Mouse (Mus musculus) fat pad, adult 2 months (tissue): ENCODE measurements at regions not wholly inside any gene's neighbourhood (a gene's known extent, or its start where the extent isn't known, plus 50 kb on each side); places are given as distances from the start of the nearest gene placed in this dataset.
A peak's percentile ranks its signal among the peaks of the same experiment; 100 is the strongest.
"Not testable (repeated sequence)": the region's sequence is repeated elsewhere in the genome, so short reads cannot be mapped to it uniquely, and the experiment has no call there.

Source experiments
- DNase-seq: peaks from one replicate; pipeline ENCODE4 v3.0.0-alpha.2; 2011; ENCODE audit warnings: low read depth, low spot score; ENCODE audit errors: extremely low read depth

DNA sequence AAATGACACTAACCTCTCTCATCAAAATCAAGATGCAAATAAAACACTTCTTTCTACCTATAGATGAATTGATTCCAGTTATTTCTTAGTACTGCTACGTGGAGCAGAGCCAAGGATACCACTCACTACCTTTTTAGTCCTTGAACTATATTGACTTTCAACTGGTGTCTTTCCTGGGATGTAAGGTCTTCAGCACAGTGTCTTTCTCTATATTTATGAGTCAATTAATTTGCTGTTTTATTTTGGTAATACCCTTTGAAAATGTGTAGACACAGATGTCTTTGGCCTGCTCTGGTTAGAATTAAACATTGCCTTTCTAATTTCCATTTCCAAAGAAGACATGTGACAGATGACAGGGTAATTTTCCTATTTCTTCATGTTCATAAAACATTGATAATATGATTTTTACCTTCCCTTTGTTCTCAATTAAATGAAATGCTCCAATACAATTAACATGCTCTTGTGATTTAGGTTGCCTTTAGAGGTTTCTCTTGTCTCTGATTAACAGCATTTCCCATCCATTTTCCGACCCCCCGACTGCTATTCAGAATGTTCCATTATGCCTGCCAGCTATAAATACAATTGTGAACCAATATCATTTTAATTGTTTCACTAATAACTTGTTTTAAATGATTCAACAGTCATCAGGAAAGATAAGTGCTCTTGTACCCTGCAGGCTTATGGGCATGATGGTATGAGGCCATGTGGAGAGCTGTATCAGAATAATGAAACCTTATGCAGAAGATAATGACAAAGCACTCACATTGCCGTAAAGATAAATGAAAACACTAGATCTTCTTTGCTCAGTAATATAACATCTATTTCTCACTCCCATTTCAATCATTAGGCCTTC lies 266.2 kb upstream of the 1700008P02Rik start:
- DNase-seq, result no peak

DNA sequence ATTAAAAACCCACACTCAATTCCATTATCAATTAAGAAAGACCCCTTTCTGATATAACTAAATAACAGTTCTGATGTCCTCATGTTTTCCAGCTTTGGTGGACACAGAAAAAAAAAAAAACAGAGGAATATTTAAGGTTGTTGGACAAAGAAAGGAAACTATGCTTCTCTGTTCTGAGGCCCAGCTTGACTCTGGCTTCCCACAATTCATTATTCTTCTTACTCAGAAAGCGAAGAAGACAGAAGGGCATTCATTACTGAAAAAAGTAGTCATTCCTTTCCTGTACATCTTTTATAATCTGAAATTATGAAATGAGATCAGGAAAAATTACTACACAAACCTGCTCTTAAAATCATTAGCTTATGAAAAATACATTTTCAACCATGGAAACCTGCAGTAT lies 263.2 kb upstream of the 1700008P02Rik start:
- no peak for DNase-seq

DNA sequence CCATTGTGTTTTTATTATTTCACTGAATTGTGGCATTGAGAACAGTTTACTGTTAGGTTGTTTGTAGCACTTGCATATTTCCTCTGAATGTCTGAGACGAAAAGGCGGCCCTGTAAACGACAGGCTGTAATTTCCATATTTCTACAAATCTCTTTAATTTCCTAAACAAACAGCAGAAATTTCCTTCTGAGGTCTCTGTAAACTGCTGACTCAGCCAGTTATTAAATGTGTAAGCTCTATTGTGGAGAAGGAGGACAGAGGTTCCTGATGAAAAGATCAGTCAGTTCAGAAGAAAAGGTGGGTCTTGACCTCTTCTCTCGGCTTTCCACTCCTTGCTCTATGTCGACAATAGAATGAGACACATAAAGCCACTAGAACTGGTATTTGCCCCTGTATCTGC lies 256.0 kb upstream of the 1700008P02Rik start:
- DNase-seq, result no peak

DNA sequence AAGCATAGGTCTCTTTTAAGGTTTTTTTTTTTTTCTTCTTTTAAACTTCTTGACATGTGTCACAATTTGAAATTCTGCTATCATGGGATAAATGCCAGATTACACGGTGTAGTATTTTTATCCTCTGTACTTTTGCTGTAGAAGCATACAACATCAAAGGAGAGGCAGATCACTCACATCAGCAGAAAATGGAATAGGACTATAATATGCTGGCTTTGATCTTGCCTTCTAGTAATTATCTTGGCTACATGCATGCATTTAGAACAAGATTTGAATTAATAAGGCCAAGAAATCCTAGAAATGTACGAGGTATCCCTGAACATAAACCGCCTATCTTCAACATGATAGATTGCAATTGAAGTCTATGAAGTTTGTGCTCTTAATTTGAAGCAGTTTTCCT lies 251.9 kb upstream of the 1700008P02Rik start:
- no peak for DNase-seq

DNA sequence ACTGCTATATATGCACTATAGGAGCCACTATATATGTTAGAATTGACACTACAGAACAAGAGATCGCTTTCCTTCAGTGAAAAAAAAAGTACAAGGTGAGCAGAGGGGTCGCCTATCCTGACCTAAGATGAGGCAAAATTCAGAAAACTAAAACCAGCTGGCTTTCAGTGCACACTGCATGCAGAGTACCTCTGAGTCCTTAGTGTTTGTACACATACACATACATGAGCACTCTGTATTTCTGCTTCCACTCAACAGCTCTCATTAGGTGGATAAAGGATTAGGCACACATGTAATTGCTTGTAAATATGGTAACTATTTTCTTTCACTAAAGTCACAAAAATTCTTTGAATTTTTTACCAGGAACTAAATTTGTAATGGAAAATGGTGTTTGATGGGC lies 251.5 kb upstream of the 1700008P02Rik start:
- DNase-seq, result no peak

DNA sequence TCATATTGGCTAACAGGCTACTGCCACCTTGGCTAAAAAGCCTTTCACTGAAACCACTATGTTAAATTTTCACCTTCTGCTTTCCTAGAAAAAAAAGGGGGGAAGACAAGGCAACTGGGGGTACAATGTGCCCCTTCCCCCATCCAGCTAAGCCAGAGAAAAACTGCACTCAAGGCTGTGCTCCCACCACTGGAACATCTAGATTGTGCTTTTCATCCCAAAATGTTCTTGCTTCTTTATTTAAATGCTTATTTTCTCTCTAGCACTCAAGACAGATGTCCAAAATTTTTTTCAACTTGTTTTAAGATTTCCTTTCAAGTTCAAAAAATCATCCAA lies 245.9 kb upstream of the 1700008P02Rik start:
- DNase-seq, result no peak

DNA sequence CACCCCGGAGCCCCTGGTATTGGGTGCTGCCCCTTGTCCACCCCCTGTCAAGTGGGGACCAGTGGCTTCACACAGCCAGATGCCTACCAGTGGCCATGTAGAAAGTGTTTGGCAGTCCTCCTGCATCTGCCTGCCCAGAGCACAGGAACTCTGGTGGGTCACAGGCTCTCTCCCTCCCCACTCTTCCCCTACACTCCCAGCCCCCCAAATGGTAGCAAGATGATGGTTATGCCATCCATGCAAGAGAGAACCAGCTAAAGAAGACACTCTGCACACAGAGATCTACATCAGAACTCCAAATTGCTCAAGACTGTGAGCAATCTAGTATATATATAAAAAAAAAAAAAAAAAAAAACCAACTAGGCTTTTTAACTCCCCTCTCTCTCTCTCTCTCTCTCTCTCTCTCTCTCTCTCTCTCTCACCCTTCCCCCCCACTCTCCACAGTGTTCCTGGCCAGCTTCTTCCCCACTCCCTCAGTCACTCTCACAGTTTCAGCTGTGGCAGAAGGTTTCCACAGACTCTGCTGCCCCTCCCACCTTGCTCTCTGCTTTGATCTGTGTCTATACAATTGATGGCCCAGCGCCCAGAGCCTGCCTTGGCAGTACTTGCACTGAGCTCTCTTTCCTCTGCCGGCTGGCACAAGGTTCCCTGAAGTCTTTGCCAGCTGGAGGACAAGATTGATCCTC lies 245.4 kb upstream of the 1700008P02Rik start:
- peak; percentile 75 for DNase-seq

DNA sequence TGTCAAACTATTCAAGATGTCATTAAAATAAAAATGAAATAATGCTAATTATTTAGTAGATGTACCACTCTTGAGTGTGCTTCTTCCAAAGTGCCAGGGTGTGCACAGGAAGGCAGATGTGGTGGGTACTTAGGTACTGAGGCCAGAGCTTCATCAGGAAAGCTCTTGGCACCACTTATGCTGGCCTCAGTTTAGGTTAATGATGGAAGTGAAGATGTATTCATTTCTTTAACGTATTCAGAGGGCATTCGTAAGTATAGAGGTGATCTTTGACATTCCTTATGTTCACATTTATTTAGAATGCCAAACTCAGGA lies 239.6 kb upstream of the 1700008P02Rik start:
- DNase-seq, result no peak

DNA sequence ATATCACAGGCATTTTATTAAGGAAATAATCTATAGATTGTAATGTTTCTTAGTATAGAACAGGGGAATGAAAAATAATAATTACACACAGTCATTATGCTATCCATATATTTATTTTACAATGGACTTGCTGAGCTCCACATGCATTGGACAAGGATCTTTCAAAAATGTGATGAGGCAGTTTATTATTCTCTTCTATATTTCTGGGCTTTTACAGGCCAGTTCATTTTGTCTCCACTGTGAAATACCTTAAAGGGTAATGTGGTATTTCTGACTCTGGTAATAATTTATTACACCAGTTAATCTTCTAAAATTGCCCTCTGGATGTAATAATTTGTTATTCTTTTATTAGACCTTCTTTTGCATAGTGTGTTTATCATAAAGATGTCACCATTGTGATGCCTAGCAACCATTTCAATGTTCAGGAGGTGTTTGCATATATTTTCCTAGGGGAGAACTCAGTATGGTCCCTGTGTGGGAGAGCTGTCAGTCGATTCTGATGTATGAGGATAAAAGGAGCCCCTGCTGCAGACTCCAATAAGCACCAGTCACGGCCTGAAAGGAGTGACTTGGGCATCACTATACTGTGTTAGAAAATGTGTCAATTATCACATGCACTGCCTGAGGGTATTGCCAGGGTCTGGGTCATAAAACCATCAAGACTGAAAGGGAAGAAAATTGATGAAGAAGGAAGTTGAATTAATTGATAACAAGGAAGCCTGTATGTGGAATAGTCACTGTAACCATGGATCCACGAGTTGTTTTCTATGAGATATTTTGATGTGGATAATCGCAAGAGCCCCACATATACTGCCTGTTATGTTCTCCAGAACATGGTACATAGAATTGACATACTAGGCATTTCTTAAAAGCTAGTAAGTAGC lies 239.0 kb upstream of the 1700008P02Rik start:
- no peak for DNase-seq

DNA sequence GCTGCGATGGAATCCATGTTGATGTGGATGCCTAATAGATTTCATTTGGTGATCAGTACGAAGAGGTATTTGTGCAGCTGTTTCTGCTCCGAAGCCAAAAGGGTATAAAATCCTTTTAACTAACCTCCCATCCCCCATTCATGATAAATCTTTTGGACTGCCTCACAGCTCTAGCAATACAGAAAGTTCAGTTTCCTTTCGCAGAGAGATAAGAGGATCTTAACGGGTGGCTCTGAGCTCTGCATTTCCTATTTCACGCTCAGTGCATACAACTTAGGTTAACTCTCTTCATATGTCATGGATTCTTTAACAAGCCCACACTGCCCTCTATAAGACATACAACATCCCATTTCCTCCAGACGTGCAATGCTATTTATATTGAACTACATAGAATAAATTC lies 199.1 kb upstream of the 1700008P02Rik start:
- no peak for DNase-seq

DNA sequence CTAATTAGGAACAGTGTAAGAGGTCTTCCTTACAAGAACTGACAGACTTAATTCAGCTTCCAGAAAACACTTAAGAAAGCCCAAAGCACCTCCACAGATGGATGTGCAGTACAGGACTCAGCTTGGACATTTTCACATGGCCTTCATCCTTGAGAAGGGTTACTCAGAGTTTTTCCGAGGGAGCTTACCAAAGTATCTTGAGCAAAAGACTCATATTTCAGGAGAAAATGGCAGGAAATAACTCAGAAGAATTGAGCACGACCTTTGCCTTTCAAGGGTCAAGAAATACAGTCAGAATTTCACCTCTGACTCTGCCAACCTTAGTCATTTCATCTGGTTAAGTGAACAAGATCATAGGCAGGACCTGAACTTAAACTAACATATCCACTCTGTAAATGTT lies 192.1 kb upstream of the 1700008P02Rik start:
- DNase-seq, result no peak

DNA sequence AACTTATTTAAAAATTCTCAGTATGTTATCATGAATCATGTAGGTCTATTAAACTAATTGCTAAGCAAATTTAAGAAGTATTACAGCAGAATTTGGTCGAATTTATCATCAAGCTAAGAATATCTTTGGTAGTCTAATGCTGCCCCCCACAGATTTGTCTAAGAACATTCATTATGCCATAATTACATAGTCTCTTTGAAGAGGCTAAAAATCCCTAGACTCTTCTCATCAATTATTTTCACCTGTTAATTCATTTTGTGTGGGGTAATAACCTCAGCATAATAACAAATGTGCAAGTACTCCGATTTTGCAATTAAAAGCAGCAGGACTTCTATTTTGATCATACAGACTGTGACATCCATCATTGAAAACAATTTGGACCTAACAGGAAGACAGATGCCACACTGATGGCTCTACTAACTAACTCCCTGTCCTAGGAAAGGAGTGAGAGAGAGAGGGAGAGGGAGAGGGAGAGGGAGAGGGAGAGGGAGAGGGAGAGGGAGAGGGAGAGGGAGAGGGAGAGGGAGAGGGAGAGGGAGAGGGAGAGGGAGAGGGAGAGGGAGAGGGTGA lies 189.2 kb upstream of the 1700008P02Rik start:
- DNase-seq, result no peak

DNA sequence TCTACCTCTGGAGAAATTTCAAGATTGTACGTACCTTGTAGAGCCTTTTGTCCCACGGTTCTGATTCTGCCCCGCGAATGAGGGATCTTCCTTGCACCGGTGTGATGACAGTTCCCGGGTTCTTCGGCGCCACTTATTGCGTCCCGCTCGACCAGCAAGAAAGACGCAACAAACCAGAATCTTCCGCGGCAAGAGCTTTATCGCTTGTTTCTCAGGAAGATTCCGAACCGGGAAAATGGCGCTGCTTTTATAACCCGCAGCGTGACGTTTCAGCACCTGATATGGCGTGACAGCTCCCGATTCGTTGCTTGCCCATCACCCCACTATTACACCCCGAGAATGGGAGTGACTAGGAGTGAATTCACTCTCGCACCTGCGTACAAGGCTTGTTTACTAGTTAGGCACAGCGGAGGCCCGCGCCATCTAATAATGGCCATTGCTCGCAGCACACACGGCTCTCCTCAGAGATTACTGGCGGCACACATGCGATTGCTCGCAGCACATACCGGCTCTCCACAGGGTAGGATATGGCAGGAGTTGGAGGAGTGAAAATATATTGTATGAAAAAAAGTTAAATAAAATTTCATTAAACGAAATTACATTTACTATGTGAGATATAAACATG lies 180.0 kb upstream of the 1700008P02Rik start:
- DNase-seq, result not testable (repeated sequence)

DNA sequence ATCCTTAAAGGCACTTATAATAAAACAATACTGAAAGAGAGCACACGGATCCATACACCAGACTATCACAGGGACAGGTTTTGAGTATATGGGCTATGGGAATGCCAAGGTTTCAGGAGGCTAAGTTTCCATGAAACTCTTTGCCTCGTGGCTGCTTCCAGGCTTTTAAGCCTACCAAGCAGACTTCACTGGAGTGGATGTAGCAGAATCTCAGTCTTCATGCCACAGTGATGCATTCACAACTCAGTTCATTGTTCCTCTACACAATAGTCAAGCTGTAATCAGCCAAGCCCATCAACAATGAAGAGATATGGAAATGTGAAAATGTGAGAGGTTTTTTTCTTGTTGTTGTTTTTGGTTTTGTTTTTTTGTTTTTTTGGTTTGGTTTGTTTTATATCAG lies 148.3 kb upstream of the 1700008P02Rik start:
- DNase-seq, result no peak

DNA sequence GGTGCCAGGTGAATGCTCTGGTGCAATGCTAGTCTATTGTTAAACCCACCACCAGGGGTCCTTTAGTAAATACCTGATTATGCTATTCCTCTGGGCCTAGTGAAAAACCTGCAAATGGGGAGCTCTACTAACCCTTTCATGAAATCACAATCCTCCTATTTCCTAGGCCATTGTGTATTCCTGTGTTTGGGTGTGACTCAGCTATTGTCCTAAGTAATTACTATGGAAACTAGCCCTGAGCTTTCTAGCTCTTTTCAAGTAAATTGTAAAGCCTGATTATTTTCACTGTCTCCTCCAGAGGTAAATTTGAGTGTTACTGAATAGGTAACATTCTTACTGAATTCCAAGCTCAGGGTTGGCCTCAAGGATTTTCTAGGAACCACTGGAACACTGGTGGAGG lies 147.8 kb upstream of the 1700008P02Rik start:
- not testable (repeated sequence) for DNase-seq

DNA sequence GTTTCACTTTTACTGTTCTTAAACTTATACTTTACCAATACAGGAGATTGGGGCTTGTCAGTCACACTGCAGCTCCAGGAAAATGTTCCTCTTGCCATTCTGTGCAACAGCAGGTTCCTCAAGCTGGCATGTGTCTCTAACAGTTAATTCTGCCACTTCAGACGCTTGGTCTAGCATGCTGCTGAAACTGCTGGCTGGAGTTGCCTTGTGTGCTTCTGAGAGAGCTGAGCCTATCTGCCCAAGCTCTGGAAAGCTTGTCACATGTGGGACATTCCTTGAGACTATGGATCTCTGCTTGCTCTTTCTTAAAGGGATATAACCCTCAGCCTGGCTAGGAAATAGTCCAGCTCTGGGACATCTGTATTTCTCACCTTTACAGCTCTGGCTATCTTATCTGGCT lies 138.9 kb upstream of the 1700008P02Rik start:
- DNase-seq, result no peak

DNA sequence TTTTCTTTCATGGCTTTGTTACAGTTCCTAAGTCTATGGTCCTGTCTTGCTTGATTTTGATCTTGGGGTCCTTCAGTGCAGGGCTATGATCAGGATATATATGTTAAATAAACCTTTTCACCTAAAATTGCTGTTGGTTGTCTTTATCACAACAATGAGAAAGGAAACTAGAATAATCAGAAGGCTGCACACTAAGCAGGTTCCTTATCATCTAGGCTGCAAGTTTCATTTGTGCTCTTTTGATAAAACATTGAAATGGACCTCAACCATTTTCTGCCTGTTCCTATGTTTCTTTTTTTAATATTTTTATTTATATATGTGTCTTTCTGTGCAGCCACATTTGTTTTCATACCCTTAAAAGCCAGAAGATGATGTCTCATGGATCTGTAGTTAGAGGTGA lies 137.3 kb upstream of the 1700008P02Rik start:
- DNase-seq, result no peak

DNA sequence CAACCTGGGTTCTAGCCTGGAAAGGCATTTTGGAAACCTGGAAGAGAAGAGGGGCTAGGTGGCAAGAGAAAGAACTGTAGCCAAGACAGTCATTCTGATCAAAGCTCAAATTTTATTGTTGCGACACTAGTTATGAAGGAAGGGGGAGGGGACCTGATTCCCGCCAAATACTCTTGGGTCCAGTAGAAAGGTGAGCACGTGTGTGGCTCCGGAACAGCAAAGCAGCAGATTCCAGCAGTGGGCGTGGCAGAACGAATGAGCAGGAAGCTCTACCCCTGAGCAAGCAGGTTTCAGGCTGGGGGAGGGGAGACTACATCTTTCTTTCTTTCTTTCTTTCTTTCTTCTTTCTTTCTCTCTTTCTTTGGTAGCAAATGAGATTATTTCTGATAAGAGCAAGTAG lies 130.5 kb upstream of the 1700008P02Rik start:
- not testable (repeated sequence) for DNase-seq

DNA sequence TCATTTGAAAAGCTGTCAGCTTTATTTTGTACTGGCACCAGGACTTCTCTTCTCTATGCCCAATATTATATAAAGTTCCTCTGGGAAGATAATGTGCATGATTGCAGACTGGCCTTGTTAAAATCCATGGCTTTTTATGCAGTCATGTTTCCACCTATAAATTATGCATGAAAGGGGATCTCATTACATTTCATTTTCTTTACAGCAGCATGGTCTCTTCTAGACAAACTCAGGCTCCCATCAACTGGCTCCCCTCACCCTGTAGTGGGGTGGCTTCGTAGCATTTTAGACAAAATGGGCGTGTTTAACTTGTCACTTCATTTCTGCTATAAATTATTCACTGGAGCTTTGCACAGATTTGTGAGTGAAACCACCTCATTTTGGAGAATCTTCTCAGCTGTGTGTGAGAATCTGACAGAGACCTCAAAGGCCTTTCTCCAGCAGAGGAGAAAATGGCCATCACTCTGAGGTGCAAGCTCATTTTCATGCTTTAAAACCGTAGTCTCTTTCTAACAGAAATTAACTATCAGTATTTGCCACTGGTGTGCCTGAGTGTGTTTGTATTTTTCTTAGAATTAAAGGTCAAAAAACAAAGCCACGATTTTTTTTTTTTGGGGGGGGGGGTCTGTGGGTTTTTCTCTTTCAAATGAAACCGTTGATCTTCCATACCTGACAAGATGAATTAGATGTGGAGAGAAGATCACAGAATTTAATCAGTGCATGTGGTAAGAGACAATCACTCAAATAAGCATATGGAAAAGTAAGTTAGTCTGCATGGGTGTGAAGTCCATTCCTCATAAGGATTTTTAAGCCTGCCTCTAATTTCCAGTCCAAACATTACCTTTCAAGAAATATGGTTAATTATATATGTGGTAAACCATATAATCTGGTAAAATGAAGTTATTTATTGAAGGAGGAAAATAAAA lies 111.4 kb upstream of the 1700008P02Rik start:
- no peak for DNase-seq

DNA sequence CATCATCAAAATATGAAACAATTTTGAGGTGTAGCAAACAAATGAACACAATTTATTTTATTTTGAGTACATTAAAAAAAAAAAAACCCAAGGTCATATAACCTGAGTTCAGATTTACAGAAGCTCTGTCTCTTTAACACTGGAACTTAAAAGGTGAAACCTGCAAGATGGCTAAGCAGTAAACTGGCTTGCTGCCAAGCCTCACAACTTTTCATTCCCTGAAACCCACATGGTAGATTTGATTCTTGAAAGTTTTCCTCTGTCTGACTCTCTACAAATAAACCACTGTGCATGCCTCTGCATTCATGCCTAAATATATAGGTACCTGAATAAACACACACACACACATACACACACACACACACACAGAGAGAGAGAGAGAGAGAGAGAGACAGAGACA lies 109.8 kb upstream of the 1700008P02Rik start:
- DNase-seq, result no peak
